Mouse (Mus musculus): ENCODE results near the gene Ildr2.

Gene Ildr2

GRCm38 (mm10) chr1:166253898-166254894 is at the start of gene Ildr2:
Gene Ildr2, plus strand, starts transcription at chr1:166254139.
- no peak for DNase-seq (ENCODE audit: low spot score)

- DNase-seq (ENCODE audit: low spot score), result no peak
Observed at GRCm38 (mm10) chr1:166204171-166204570, 49.8 kb upstream of the Ildr2 start.

- no peak for DNase-seq (ENCODE audit: low spot score)
Observed at GRCm38 (mm10) chr1:166205159-166205558, 48.8 kb upstream of the Ildr2 start.

DNA sequence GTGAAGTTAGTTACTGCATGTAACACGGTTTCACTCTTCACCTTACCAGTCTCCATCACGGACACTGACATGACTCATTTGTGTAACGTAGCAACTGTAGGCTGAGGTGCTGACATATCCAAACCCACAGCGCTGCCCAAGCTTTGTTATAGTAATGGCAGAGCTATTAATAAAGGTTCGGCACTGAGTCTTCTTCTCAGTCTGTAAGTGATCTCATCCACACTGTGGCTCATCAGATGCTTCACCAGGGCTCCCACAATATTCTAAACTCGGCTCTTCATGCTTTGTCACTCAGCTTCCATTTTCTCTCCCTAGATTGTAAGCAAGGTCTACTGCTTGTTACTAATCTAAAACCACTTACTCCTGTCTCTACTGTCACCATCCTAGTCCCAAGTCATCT is 44.6 kb upstream of the Ildr2 start:
- DNase-seq (ENCODE audit: low spot score), result no peak

- DNase-seq (ENCODE audit: low spot score), result no peak
Observed at GRCm38 (mm10) chr1:166214181-166214580, 39.8 kb upstream of the Ildr2 start.

DNA sequence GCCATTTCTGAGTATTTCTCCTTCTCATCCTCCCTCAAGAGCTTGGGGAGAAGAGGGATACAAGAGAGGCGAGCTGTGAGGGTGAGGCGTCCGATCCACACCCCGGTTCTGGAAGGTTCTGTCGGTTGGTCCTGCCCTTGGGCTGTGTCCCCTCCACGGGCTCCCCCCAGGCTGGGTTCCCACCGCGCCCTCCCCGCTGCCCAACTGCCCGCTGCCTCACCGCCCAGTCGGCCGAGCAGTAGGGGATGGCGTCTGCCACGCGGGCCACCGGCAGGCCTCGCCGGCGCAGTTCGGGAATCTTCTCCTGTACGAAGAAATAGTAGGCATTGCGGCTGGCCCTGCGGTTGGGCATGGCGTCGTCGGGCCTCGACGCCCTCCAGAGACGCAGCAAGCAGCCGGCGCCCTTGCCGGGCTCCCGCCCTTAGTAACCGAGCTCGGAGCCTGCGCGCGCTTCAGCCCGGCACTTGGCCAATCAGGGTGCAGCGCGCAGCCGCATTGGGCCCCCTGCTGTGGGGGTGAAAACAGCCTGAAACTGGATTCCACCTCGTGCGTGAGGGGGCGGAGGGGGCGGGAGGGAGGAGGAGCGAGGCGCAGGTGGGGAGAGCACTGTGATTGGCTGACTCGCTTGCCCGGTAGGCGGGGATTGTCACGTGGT is 15.5 kb upstream of the Ildr2 start, which contains the start of gene Mael:
Mael (minus strand) TSS at position 433 of the 655 bp plus-strand sequence.
- no peak for DNase-seq (ENCODE audit: low spot score)

GRCm38 (mm10) chr1:166244285-166244684 is 9.7 kb upstream of the Ildr2 start:
- DNase-seq (ENCODE audit: low spot score), result no peak

- no peak for DNase-seq (ENCODE audit: low spot score)
Observed at GRCm38 (mm10) chr1:166255091-166255490, 1.2 kb downstream of the Ildr2 start.

GRCm38 (mm10) chr1:166255651-166256050 is 1.7 kb downstream of the Ildr2 start:
- DNase-seq (ENCODE audit: low spot score), result no peak

- no peak for DNase-seq (ENCODE audit: low spot score)
Observed at GRCm38 (mm10) chr1:166256302-166256701, 2.4 kb downstream of the Ildr2 start.

DNA sequence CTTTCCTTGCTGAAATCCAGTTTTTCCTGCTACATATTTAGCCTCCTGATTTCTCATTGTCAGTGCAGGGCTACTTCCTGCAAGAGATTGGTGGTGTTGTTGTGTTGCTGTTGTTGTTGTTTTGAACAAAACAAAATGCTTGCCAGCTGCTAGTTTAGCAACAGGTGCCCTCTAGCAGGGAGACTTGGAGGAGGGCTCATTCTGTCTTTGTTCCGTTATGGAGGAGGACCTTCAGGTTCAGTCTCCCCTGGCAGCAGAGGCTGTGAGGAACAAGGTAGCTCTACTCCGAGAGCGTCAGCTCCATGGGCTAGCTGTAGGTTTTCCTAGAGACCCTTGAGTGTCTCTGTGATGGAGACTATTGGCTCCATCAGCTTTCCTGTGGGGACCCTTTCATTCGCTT is 3.0 kb downstream of the Ildr2 start:
- no peak for DNase-seq (ENCODE audit: low spot score)

GRCm38 (mm10) chr1:166259526-166259925 is 5.6 kb downstream of the Ildr2 start:
- no peak for DNase-seq (ENCODE audit: low spot score)

DNA sequence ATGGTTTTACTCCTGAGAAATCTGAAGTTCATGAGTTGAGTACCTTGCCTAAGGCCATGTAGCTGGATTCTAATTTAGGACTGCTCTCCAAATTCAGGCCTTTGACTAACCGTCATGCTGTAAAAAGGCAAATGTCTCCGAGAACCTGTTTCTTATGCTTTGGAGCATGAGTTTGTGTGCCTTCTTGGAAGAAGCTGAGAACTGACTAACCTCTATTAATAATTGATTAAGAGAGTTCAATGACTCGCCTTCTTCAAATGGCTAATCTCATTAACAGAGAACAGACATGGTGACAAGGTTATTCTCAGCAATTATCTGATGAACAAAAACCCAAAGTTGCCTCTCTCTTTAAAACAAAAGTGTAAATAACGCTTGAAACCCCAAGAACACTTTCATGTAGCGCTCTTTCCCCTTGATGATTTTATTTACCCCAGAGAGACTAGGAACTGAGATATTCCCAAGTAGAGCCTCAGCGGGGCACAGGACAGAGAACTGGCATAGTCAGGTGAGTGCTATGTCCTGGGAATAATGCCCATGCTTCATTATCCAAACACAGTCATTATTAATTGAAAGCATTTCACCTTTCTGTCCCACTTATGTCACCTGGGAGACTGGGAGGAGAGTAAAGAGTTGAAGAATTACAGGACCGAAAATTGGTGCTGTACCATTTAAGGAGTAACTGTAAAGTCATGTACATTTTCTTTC is 12.2 kb downstream of the Ildr2 start:
- DNase-seq (ENCODE audit: low spot score), result no peak

GRCm38 (mm10) chr1:166266918-166267317 is 13.0 kb downstream of the Ildr2 start:
- DNase-seq (ENCODE audit: low spot score), result no peak

DNA sequence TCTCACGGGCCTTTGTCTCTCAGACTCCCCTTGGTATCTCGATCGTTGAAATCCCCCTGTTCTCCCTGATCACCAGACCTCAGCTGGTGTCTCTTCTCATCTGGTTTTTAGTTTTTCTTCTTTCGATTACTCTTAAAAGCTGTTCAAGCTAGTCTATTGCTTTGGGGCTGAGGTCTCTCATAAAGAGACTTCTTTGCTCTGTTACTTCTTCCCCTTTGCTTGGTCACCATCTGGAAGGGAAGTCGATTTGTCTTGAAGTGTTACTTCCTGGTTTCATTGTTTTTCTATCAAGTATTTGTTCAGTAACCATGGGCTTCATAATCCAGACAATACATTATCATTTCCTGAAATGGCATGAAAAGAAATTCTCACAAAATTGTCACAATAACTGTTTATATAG is 14.3 kb downstream of the Ildr2 start:
- DNase-seq (ENCODE audit: low spot score), result no peak

DNA sequence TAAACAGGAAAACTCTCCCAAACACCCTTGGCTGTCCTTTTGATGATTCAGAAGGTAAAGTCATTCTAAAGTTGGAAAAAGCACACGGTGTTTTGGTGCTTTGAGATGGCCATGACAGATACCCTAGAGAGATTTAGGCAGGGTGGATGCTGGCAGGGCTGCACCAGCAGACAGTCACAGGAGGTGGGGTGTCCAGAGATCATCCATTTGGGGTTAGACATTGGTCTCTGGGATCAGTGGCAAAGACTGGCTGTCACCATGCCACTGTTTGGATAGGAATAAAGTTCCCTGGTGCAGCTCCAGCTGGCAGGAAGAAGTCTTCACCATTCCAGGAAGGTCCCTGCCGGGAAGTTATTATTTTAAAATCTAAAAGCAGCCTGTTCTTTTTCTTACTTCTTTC is 24.8 kb downstream of the Ildr2 start:
- DNase-seq (ENCODE audit: low spot score), result no peak

- DNase-seq (ENCODE audit: low spot score), result no peak
Observed at GRCm38 (mm10) chr1:166279580-166280206, 25.8 kb downstream of the Ildr2 start.

DNA sequence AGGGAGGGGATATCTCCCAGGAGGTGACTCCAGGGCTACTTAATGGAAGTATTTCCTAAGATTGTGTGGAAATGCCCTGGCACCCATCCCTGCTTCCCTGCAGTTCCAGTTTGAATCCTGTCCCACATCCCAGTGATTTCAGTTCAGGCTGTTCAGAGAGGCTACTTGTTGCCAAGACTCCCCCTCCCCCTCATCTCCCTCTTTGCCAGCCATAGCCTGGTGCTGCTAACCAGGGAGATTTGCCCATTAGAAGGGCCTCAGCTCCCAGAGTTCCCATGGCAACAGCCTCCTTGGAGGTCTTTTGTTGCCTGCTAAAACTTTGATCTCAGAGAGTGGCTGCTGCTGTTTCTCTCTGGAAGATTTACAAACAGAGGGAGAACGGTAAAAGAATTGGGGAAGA is 26.6 kb downstream of the Ildr2 start:
- DNase-seq (ENCODE audit: low spot score), result no peak

DNA sequence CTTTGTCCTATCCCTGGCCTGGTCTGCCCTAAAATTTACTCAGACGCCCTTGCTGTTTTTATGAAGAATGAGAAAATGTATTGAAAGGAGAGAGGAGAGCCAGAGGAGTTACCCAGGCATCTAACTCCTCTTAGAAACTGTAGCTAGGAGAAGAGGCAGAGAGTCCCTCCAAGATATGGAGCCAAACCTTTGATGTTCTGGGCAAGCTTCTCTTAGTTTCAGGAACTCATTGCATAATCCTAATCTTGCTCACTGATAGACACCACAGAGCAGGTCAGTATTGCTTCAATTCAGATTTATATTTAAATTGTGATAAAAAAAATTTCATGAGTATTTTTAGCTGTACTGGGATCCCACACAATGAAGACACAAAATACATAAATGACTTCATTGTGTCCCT is 27.3 kb downstream of the Ildr2 start:
- no peak for DNase-seq (ENCODE audit: low spot score)

DNA sequence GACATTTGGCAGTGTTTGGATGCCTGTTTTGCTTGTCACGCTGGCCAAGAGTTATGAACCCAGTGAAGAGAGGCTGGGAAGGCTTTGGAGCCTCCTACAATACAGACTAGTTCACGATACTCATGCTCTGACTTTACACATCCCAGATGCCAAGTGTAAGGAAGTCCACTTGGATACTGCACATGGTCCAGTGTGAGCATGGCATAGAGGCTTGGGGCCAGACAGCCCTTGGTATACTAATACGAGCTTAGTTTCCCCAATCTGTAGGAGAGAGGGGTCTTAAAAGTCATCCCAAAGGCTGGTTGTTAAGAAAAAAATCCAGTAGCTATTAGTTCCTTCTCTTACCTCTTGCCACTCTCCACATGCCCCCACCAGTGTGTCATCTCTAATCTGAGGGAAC is 27.9 kb downstream of the Ildr2 start:
- no peak for DNase-seq (ENCODE audit: low spot score)

- DNase-seq (ENCODE audit: low spot score), result no peak
Observed at GRCm38 (mm10) chr1:166282597-166283210, 28.8 kb downstream of the Ildr2 start.

GRCm38 (mm10) chr1:166283451-166283850 is 29.5 kb downstream of the Ildr2 start:
- no peak for DNase-seq (ENCODE audit: low spot score)

Measured in spleen, adult 12 weeks (tissue).